Mouse (Mus musculus): ENCODE results near the gene Cdkn2aip. TPM values are rescaled to one million over a fixed set of nuclear protein-coding genes. Genes with fewer than 3 reads are reported as not detected.

Gene Cdkn2aip
- total RNA-seq, 2 experiments from 2014 or later, result 9.8 TPM

DNA sequence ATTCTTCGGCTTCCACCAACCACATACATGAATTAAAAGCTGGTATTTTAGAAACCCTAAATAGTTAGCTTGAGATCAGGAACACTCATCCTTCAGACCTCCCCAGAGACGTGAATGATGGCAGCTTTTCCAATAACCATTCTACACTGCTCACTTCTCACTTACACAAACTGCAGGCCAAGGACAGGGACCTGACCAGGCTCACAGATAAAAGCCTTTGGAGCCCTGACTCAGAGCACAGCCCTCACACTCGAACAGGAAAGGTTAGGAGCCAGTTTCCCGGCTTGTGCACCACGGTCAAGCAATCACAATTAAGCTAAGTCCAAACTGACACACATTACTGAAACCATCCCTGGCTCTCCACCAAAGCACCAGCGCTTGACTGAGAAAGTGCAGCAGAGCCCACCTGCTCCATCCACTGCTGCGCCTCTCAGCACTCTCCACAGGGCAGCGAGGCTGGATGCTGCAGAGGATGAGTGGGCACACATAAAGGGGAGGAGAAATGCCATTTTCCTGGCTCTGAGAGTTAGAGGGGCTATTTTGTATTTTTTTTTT lies 49.4 kb downstream of the Cdkn2aip start:
- intact Hi-C loops (cut with DNase I), result no loop called here
- no peak for DNase-seq

DNA sequence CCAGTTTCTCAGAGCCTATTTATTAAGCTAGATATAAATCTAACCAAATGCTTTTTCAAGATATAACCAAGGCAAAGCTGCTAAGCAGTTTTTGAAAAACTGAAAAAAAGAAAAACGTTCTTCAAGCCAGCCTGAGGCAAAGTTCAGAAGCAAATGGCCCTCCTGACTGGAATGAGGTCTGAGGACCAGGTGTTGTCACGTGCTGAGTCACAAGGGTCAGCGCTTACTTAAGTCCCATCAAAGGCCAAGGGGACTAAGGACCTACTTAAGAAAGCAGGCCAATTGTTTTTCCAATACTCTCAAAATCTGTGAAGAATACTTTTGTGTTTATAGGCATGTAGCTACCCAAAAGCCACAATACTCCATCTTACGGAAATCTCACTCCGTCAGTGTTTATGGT lies 50.5 kb downstream of the Cdkn2aip start:
- intact Hi-C loops (cut with DNase I), result no loop called here
- no peak for DNase-seq

DNA sequence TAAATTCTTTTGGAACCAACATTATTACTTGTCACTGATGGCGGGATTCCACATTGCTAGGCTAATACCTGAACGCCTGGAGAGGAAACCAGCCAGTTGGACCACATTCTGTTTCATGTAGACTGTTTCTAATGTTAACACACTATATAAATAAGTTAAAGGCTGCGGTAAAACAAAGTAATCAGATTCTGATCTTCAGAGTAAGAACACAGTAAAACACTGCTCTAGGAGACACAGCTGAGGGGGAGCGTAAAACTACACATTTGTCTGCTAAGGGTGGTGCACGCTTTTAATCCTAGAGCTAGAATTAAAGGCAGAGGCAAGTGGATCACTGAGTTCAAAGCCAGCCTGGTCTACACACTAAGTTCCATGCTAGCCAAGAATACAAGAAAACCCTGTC lies 51.0 kb downstream of the Cdkn2aip start:
- intact Hi-C loops (cut with DNase I), result no loop called here
- no peak for DNase-seq

DNA sequence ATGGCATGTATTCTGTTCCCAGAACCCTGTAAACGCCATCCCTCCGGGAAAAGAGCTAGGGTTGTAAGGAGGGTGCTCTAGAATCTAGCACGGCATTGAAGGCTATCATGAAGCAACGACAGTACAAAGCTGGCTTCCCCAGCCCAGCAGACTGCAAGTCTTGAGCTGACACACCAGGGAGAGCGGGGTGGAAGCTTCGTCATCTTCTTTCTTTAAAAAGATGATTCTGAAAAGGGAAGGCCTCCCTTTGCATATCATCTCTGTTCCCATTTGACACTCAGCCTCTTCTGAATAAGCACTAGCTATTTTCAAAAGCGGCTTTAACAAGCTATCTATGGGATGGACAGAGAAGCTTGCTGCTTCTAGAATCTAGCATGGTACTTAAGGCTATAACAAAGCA lies 53.3 kb downstream of the Cdkn2aip start:
- no peak for DNase-seq
- intact Hi-C loops (cut with DNase I), result no loop called here

DNA sequence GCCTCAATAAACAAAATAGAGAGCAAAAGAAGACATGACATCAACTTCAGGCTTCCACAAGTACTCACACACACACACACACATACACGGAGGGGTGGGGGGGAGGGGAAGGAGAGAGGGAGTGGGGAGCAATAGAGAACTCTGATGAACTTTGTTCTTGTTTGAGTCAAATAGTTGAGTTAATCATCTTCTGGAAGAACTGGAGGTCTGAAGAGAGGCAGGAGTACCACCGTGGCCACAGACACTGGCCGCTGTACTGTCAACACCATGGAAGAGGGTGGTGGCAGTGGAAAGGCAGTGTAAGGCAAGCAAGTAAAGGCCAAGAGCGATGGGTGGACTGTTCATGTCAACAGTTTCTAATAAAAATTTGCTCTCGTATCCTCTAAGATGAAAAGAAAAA lies 54.3 kb downstream of the Cdkn2aip start:
- DNase-seq, result no peak
- intact Hi-C loops (cut with DNase I), result no loop called here

Other genes starting within 250 kb of the Cdkn2aip start
- gene Trappc11, start 180.5 kb downstream of the Cdkn2aip start, total RNA-seq (2021), result 10 to 100 TPM; 20.3 to 21.0 TPM
- gene Rwdd4a, start 180.3 kb downstream of the Cdkn2aip start, total RNA-seq (2021), result 10 to 100 TPM; 59.3 TPM
- 1 to 10 TPM; 6.5 to 6.8 TPM for gene Ing2, start 38.4 kb downstream of the Cdkn2aip start, total RNA-seq (2021)
- gene Cldn24, start 108.2 kb upstream of the Cdkn2aip start, total RNA-seq (2021), result not detected
- gene Cldn22, start 110.5 kb upstream of the Cdkn2aip start, total RNA-seq (2021), result not detected